Mouse (Mus musculus) kidney, embryonic 14.5 days (tissue): ENCODE data around the gene Zfp708. TPM values are rescaled to one million over a fixed set of nuclear protein-coding genes. Genes with fewer than 3 reads are reported as not detected.

Experiments used
- ATAC-seq: fragments of 200-750 bp; cut with Nextera tagmentation; 2 replicates; pipeline ENCODE4 v1.8.0; 2017; ENCODE audit warnings: moderate number of reproducible peaks, mild to moderate bottlenecking, moderate TSS enrichment, moderate library complexity; ENCODE audit not compliant: low FRiP score, low TSS enrichment
- H3K27ac ChIP-seq: fragments of 300-500 bp; sonication (generic); 2 replicates; pipeline ENCODE4 v1.5.1; 2014; ENCODE audit warnings: low read depth, mild to moderate bottlenecking, low read length, moderate library complexity, mixed read lengths
- H3K27me3 ChIP-seq: fragments of 300-500 bp; sonication (generic); 2 replicates; pipeline ENCODE4 v1.6.1; 2014; ENCODE audit warnings: mild to moderate bottlenecking, low read length; ENCODE audit not compliant: control insufficient read depth, insufficient read depth
- H3K36me3 ChIP-seq: fragments of 300-500 bp; sonication (generic); 2 replicates; pipeline ENCODE4 v1.6.1; 2014; ENCODE audit warnings: low read length, mixed read lengths; ENCODE audit not compliant: control insufficient read depth, insufficient read depth
- H3K4me1 ChIP-seq: fragments of 300-500 bp; sonication (generic); 2 replicates; pipeline ENCODE4 v1.6.1; 2014; ENCODE audit warnings: low read length, mixed read lengths; ENCODE audit not compliant: control insufficient read depth, insufficient read depth
- H3K4me2 ChIP-seq: fragments of 300-500 bp; sonication (generic); replicated peaks from 2 replicates; pipeline ENCODE4 v1.6.1; 2014; ENCODE audit warnings: low read depth, mild to moderate bottlenecking, low read length
- H3K4me3 ChIP-seq: fragments of 300-500 bp; sonication (generic); 2 replicates; pipeline ENCODE4 v1.5.1; 2014; ENCODE audit warnings: mild to moderate bottlenecking, low read length
- H3K9ac ChIP-seq: fragments of 300-500 bp; sonication (generic); 2 replicates; pipeline ENCODE4 v1.6.1; 2014; ENCODE audit warnings: low read depth, mild to moderate bottlenecking, low read length, moderate library complexity
- H3K9me3 ChIP-seq: fragments of 300-500 bp; sonication (generic); 2 replicates; pipeline ENCODE4 v1.6.1; 2016; ENCODE audit warnings: low read length; ENCODE audit not compliant: control insufficient read depth
- WGBS: fragments of 180-500 bp; shearing (Covaris S2); extraction: QIAGEN DNeasy Blood & Tissue Kit; methylation state at CpG from one replicate; pipeline ENCODE4 v1.1.7; 2014; 5-methylcytosine and 5-hydroxymethylcytosine counted together
- polyA plus RNA-seq: library from polyadenylated mRNA; unstranded; fragments of >200 nt; fragmentation: Nextera tagmentation; extraction: Ambion mirVana; gene quantifications from 2 replicates; pipeline ENCODE4 v1.2.1, GENCODE M21; 2014

Gene Zfp708
- polyA plus RNA-seq, 1 experiment from 2014 or later: 8.4 TPM

GRCm38 (mm10) chr13:67060786-67061358 is 36.9 kb downstream of the Zfp708 start, which contains the start of gene Zfp712:
Gene Zfp712, minus strand, starts transcription at chr13:67061170.
- peak within 1 kb of the TSS; percentile 60 for H3K9ac ChIP-seq
- no peaks in the 10 kb centered on the region; the same call in 1 of the 2 replicates for H3K9me3 ChIP-seq
- H3K4me2 ChIP-seq: peak within 1 kb of the TSS; percentile 84
- ATAC-seq: peak; percentile 98
- H3K27me3 ChIP-seq: no peaks in the 10 kb centered on the region
- under 1% methylated on average over 27 of the region's 27 CpGs for WGBS
- H3K4me3 ChIP-seq: peak within 1 kb of the TSS; percentile 71
- no peaks in the 10 kb centered on the region for H3K36me3 ChIP-seq
- peaks cover 6% of the 10 kb centered on the region; the same call in 1 of the 2 replicates for H3K4me1 ChIP-seq
- peak within 1 kb of the TSS; percentile 80 for H3K27ac ChIP-seq

GRCm38 (mm10) chr13:67060161-67060785 is 37.5 kb downstream of the Zfp708 start:
- Histone ChIP-seq H3K9me3 (no peaks in the 10 kb centered on the region), H3K4me3 (peak overlapping the region; percentile 71), H3K4me2 (peak overlapping the region; percentile 84), H3K36me3 (no peaks in the 10 kb centered on the region), H3K9ac (peak overlapping the region; percentile 60), H3K4me1 (peaks cover 6% of the 10 kb centered on the region; the same call in 1 of the 2 replicates), H3K27me3 (no peaks in the 10 kb centered on the region), H3K27ac (peak overlapping the region; percentile 80; the same call in 1 of the 2 replicates)
- 3% methylated on average over 12 of the region's 12 CpGs for WGBS
- peak; percentile 51 for ATAC-seq

Other genes with a start within 250 kb of the Zfp708 start
- 1.2 and 1.5 TPM in 2 replicates for gene Gm10767, start 193.1 kb downstream of the Zfp708 start, polyA plus RNA-seq
- 3.9 and 4.8 TPM in 2 replicates for gene Zfp712, start 36.8 kb downstream of the Zfp708 start, polyA plus RNA-seq
- 3.3 and 4.6 TPM in 2 replicates for gene Gm28557, start 10.6 kb upstream of the Zfp708 start, polyA plus RNA-seq
- 0.43 and 0.45 TPM in 2 replicates for gene Rslcan18, start 18.3 kb upstream of the Zfp708 start, polyA plus RNA-seq
- 1.7 and 2.9 TPM in 2 replicates for gene Zfp759, start 23.7 kb upstream of the Zfp708 start, polyA plus RNA-seq
- 4.7 and 5.6 TPM in 2 replicates for gene Rsl1, start 75.2 kb upstream of the Zfp708 start, polyA plus RNA-seq
- gene Zfp455, start 96.5 kb upstream of the Zfp708 start, polyA plus RNA-seq: 1.3 and 2.1 TPM in 2 replicates
- gene Zfp458, start 180.5 kb upstream of the Zfp708 start, polyA plus RNA-seq: 2.1 and 3.0 TPM in 2 replicates
- 0.73 and 1.5 TPM in 2 replicates for gene Zfp457, start 208.5 kb upstream of the Zfp708 start, polyA plus RNA-seq
- gene Zfp595, start 234.6 kb upstream of the Zfp708 start, polyA plus RNA-seq: 2.7 and 3.0 TPM in 2 replicates